Mouse (Mus musculus): ENCODE results near the gene Dnajc11.

Dnajc11 gene

DNA sequence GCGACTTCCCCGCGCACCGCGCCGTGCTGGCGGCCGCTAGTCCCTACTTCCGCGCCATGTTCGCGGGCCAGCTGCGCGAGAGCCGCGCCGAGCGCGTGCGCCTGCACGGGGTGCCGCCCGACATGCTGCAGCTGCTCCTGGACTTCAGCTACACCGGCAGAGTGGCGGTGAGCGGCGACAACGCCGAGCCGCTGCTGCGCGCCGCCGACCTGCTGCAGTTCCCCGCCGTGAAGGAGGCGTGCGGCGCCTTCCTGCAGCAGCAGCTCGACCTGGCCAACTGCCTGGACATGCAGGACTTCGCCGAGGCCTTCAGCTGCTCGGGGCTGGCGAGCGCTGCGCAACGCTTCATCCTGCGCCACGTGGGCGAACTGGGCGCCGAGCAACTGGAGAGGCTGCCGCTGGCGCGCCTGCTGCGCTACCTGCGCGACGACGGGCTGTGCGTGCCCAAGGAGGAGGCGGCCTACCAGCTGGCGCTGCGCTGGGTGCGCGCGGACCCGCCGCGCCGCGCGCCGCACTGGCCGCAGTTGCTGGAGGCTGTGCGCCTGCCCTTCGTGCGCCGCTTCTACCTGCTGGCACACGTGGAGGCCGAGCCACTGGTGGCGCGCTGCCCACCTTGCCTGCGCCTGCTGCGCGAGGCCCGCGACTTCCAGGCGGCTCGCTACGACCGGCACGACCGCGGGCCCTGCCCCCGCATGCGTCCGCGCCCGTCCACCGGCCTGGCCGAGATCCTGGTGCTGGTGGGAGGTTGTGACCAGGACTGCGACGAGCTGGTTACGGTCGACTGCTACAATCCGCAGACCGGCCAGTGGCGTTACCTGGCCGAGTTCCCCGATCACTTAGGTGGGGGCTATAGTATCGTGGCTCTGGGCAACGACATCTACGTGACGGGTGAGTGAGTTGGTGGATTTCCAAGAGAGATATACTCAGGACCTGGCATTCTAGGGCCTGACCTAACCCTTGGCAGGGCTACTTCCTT is 75.9 kb downstream of the Dnajc11 start:
- peak; percentile 38 for DNase-seq (ENCODE audit: low spot score)

DNA sequence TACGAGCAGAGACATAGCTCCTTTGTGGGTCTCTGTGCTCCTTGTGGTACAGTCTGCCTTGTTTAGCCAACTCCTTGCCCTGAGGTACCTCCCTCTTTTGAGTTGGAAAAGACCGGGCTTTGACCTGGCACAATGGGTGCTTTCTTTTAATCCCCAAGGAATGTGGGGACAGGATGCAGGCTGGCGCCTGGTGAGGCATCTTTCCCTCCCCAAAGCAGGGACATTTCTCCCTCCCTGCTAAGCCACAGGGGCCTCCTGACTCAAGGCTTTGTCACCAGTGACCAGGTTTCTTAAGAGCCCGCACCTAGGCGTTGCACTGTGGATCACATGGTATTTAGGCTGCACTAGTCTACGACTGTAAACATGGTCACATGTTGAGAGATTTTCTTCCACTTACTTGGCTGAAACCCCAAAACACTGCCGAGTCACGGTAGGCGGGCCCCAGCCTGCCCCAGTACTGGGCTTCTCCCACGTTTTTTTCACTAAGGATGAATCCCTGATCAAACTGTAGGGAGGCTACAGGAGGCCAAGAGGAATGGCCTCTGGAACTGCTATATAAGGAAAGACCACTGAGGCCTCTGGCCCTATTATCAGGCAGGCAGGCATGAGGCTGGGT is 76.7 kb downstream of the Dnajc11 start:
- DNase-seq (ENCODE audit: low spot score): peak; percentile 35

- DNase-seq (ENCODE audit: low spot score): no peak
These were observed 77.2 kb downstream of the Dnajc11 start for GRCm38 (mm10) chr4:152010707-152011134.

GRCm38 (mm10) chr4:152011171-152011760 is 77.8 kb downstream of the Dnajc11 start:
- DNase-seq (ENCODE audit: low spot score): no peak

GRCm38 (mm10) chr4:152012109-152012508 is 78.6 kb downstream of the Dnajc11 start:
- DNase-seq (ENCODE audit: low spot score): no peak

GRCm38 (mm10) chr4:152013036-152013813 is 79.7 kb downstream of the Dnajc11 start:
- no peak for DNase-seq (ENCODE audit: low spot score)

DNA sequence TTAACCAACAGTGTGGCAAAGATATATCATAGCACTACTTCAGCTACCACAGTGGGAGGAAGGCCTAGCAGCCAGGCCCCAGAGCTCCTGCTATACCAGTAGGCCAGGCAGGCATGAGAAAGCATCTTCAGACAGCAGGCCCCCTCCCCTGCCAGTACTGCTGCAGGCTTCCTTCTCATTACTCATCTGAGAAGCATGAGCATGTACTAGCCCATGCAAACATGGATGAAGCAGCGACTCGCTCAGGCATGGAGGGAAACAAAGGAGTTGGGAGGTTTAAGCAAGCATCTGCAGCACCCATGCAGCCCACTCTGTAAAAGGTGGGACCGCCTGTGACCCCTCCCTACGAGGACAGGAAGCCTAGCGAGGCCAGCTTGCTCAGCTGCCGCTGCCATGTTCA is 85.6 kb downstream of the Dnajc11 start:
- no peak for DNase-seq (ENCODE audit: low spot score)

- DNase-seq (ENCODE audit: low spot score): no peak
These were observed 86.5 kb downstream of the Dnajc11 start for GRCm38 (mm10) chr4:152020024-152020423.

DNA sequence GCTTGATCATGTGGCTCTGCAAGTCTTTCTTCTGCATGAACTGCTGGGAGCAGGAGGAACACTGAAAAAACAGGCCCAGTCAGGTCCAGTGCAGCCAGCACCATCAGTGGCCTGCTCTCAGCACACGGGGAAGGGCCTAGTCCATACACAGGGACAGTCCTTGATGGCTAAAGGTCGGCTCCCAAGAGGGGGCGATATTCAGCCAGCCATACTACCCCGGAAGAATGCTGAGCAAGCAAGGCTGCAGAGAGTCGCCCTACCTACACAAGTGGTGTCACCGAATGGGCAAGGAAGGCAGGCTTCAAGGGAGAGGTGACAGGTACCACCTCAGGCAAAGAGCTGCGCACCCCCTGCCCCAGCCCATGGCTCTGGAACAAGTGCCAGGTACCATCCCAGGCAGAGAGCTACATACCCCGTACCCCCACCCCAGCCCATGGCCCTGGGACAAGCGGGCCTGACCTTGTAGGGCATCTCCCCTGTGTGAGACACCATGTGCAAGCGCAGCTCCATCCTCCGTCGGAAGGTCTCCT is 88.1 kb downstream of the Dnajc11 start:
- no peak for DNase-seq (ENCODE audit: low spot score)

GRCm38 (mm10) chr4:152022506-152022905 is 89.0 kb downstream of the Dnajc11 start:
- no peak for DNase-seq (ENCODE audit: low spot score)

DNA sequence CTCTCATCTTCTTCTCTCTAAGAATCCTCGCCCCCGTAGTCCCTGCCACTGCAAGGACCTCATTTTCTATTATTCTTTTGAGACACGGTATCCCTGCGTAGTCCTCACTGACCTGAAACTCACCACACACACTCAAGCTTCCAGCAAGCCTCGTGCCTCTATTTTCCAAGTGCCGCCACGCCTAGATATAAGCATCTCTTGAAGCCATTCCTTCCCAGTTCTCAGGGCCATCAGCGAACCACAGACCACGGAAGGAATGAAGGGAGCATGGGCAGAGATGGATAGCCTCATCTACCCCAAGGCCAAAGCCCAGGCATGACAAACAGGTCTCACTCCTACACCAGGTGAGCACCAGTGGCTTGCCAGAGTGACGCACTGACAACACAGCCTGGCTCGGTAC is 91.0 kb downstream of the Dnajc11 start:
- no peak for DNase-seq (ENCODE audit: low spot score)

DNA sequence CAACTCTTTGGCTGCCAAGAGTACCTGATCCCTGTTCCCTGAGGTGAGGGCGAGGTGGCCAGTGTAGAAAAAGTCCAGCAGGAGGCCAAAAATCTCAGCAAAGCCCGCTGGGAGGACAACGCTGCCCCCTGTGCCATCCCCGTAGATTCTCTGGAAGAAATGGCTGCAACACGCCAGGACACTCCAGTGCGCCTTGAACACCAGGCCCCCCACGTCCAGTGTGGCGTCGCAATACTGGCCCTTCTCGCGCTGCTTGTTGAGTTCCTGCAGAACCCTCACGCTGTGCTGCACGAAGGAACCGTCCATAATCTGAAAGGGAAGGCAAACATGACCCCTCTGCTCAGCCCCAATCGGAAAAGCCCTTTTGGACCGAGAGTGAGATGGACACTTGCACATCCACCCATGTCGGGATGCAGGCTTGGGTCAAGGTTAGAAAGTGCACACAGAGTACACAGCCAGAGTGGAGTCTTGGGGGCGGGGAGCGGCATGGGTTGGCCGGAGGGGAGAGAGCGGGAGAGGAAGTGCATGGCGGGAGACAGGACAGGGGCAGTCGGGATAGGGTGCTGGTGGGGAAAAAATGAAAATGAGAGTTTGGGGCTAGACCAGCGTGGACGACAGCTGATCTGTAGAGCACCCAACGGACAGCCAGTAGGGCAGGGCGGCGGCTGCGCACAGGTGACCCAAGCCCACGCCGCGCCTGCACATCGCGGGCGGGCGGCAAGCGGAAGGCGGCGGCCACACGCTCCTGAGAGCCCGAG is 93.4 kb downstream of the Dnajc11 start:
- DNase-seq (ENCODE audit: low spot score): no peak

- peak; percentile 86 for DNase-seq (ENCODE audit: low spot score)
These were observed 94.0 kb downstream of the Dnajc11 start, which contains the start of gene Zbtb48 for GRCm38 (mm10) chr4:152027524-152027923. Gene Zbtb48, minus strand, starts transcription at chr4:152027671.

DNA sequence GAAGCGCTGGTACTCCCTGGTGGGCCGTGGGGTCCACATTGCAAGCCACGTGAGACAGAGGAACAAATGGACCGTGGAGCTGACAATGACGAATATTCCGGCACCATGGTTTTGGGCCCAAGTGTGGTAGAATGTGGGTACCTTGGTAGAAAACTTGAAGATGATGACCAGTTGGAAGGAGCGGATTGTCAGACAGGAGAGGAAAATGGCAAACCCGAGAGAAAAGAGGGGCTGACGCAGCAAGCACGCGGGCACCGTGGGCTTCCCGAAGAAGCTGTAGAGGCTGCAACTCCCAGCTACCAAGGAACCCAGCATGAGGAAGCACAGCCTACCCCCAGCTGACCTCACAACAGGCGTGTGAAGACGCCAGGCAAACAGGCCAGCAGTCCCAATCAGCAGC is 95.0 kb downstream of the Dnajc11 start:
- DNase-seq (ENCODE audit: low spot score): no peak

- DNase-seq (ENCODE audit: low spot score): no peak
These were observed 95.6 kb downstream of the Dnajc11 start for GRCm38 (mm10) chr4:152029087-152029486.

DNA sequence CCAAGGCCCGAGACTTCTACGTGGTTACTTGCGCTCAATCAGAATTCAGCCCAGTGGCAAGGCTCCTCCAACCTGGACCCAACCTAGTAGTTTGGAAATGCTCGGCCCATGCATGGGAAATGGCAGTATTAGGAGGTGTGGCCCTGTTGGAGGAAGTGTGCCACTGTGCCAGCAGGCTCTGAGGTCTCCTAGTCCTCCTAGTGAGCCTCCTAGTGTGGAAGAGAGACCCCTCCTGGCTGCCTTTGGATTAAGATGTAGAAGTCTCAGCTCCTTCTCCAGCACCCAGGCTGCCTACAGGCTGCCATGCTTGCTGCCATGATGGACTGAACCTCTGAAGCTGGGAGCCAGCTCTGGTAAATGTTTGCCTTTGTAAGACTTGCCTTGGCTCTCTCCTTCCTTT is 96.5 kb downstream of the Dnajc11 start:
- DNase-seq (ENCODE audit: low spot score): no peak
